Mouse (Mus musculus) brain, embryonic 14.5 days (tissue): ENCODE measurements around the gene Gga1.

Source experiments
- CTCF ChIP-seq: fragments of 200-500 bp; IDR thresholded peaks from 2 replicates; pipeline ENCODE4 v1.5.1; 2012; ENCODE audit warnings: inconsistent platforms, mild to moderate bottlenecking, moderate library complexity, borderline replicate concordance; ENCODE audit not compliant: insufficient read depth, insufficient read length; ENCODE audit errors: extremely low read depth
- POLR2A ChIP-seq: fragments of 200-500 bp; IDR thresholded peaks from 2 replicates; pipeline ENCODE4 v1.6.1; 2012; ENCODE audit warnings: mild to moderate bottlenecking, inconsistent platforms, borderline replicate concordance; ENCODE audit not compliant: poor library complexity, insufficient read depth, insufficient read length, severe bottlenecking; ENCODE audit errors: extremely low read depth

DNA sequence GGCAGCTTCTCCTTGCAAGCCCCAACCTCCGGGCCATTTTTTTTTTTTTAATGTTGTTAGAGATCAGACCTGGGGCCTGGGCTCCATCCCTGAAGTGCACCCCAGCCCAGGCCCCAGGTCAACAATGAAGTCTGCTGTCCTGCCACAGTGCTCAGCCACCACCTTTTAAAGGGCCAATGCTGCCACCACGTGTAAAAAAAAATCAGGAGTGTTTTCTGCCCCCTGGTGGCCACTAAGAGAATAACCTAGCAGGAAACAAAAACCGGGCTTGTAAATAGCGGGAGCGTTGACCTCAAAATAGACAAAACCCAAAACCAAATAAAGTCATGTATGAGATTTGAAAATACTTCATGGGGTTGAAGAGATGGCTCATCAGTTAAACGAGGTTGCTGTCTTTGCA is 7.2 kb upstream of the Gga1 start:
- peak; percentile 76 for TF ChIP-seq CTCF
- no peak for TF ChIP-seq POLR2A
